Mouse (Mus musculus): ENCODE data around the gene March7.

The March7 gene

GRCm38 (mm10) chr2:60285107-60285617 is 75.5 kb downstream of the March7 start:
- no peak for DNase-seq (ENCODE audit: low read depth, low spot score)

- no peak for DNase-seq (ENCODE audit: low read depth, low spot score)
Observed at GRCm38 (mm10) chr2:60288606-60289005, 78.9 kb downstream of the March7 start.

GRCm38 (mm10) chr2:60289451-60289850 is 79.8 kb downstream of the March7 start:
- DNase-seq (ENCODE audit: low read depth, low spot score), result no peak

GRCm38 (mm10) chr2:60291381-60291780 is 81.7 kb downstream of the March7 start:
- no peak for DNase-seq (ENCODE audit: low read depth, low spot score)

GRCm38 (mm10) chr2:60298266-60298665 is 88.6 kb downstream of the March7 start:
- no peak for DNase-seq (ENCODE audit: low read depth, low spot score)

- DNase-seq (ENCODE audit: low read depth, low spot score), result no peak
Observed at GRCm38 (mm10) chr2:60299323-60299722, 89.6 kb downstream of the March7 start.
